Mouse (Mus musculus): Measurements from ENCODE around the gene Aldh3b2.

- TF ChIP-seq CTCF (conservative IDR thresholded peaks at IDR 0.05; ENCODE audit: low read length) = no peak
- TF ChIP-seq POU5F1 (IDR thresholded peaks at IDR 0.05; ENCODE audit: borderline replicate concordance, low read length) = no peak
Observed at GRCm38 (mm10) chr19:3945872-3946564, 26.1 kb upstream of the Aldh3b2 start.

Data from E14TG2a.4 (cell line).